Mouse (Mus musculus): Measurements from ENCODE around the gene Iqcf6. TPM values are rescaled to one million over a fixed set of nuclear protein-coding genes. Genes with fewer than 3 reads are reported as not detected.

Gene Iqcf6
- polyA plus RNA-seq, 1 experiment = not detected

DNA sequence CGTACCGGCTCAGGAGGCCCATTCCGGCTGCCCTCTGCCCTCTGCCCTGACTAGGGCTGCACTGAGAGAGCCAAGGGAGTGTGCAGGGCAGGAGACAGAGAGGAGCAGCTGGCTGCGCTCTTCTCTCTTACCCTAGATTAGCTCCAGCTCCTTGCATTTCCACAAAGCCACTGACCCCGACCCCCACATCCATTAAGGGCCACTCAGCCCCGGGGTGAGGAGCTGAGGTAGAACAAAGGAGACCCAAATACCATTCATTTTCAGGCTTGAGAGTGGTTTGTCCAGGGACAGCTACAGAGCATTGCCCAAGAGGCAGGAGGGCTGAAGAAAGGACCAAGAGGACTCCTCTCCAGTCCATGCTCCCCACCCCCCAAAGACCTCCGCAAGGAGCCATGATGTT is 33.1 kb downstream of the Iqcf6 start:
- no peak for DNase-seq (ENCODE audit: low read depth)

DNA sequence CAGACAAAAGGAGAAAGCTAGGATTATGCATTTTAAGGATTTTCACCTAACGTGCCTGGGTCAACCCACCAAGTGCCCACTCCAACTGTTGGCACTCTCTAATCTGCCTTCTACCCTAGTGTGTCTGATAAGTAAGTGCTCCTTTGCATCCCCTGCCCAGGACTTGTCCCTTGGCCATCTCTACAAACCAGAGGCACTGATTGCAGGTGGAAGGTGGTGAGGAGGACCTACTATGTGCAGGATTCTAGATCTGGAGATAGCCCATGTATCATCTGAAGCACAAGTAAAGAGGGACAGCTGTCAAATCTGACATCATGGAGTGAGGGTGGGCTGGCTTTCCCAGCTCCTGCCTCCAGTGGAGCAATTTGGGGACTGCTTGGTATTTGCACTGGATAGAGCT is 33.6 kb downstream of the Iqcf6 start:
- DNase-seq (ENCODE audit: low read depth) = no peak

More for the DNA sequence above, 33.1 kb downstream of the Iqcf6 start:
- TF ChIP-seq CTCF (IDR thresholded peaks at IDR 0.05; ENCODE audit: borderline replicate concordance, extremely low read depth, insufficient read depth, insufficient read length) (no peak), POLR2A (IDR thresholded peaks at IDR 0.05; ENCODE audit: borderline replicate concordance, extremely low read depth, insufficient read depth, insufficient read length, poor library complexity, severe bottlenecking) (no peak)

DNA sequence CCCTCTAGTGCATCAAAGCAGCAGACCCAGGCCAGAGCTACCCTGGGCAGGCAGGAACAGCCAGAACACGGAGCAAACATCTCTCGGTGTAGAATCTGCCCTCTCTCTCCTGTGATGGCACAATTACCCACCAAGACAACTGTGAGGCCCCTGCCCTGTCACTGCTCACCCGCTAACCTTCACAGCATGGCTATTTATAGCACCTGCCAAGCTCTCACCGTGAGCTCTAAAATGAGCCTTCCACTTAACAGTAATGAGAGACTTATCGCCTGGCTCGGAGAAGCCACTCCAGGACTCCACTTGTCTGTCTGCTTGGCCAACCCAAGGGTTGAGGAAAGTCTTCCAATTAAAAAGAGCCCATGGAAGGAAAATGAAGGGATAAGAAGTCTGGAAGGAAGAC is 36.8 kb downstream of the Iqcf6 start:
- TF ChIP-seq POLR2A (IDR thresholded peaks at IDR 0.05; ENCODE audit: borderline replicate concordance, extremely low read depth, insufficient read depth, insufficient read length, poor library complexity, severe bottlenecking) (no peak), CTCF (IDR thresholded peaks at IDR 0.05; ENCODE audit: borderline replicate concordance, extremely low read depth, insufficient read depth, insufficient read length) (no peak)
- peak; percentile 15 for DNase-seq (ENCODE audit: low read depth)

More for the DNA sequence above, 33.6 kb downstream of the Iqcf6 start:
- TF ChIP-seq POLR2A (IDR thresholded peaks at IDR 0.05; ENCODE audit: borderline replicate concordance, extremely low read depth, insufficient read depth, insufficient read length, poor library complexity, severe bottlenecking) (no peak), CTCF (IDR thresholded peaks at IDR 0.05; ENCODE audit: borderline replicate concordance, extremely low read depth, insufficient read depth, insufficient read length) (no peak)

DNA sequence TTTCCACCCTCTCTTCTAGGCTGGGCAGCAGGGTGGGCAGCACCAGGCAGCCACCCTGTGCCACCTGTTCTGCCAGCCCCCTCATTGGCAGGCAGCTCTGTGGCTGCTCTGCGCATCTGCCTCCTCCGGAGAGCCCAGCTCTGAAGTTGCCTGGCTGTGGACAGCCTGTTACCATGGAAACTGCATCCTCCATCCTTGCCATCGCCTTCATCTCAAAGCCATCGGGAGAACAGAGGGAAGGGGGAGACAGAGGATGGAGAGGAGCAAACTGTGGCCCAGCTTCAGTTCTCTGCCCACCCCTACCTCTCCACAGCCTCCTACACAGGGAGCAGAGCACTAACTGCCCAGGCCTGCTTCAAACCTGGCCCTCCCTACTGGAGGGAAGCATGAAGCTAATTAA is 38.1 kb downstream of the Iqcf6 start:
- peak; percentile 91 for DNase-seq (ENCODE audit: low read depth)
- TF ChIP-seq POLR2A (IDR thresholded peaks at IDR 0.05; ENCODE audit: borderline replicate concordance, extremely low read depth, insufficient read depth, insufficient read length, poor library complexity, severe bottlenecking) = 0 out of 2 replicates have a peak, but pooled peaks have one; percentile 14
- TF ChIP-seq CTCF (IDR thresholded peaks at IDR 0.05; ENCODE audit: borderline replicate concordance, extremely low read depth, insufficient read depth, insufficient read length) = no peak

DNA sequence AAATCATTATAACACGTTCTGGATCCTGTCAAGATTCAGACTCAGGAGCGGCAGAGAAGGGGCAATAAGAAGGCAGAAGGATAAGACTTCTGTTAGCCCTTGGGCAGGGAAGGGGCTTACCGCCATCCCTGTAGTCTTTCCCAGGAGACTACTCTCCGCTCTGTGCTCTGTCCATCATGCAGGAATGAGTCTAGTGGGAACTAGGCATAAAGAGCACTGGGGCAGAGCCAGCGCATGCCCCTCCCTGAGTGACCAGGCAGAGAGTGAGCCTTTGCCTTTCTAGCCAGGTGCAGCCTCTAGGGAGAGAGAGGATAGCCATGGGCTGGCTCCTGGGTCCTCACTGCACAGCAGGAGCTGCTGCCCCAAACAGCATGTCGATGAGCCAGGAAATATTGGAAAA is 38.5 kb downstream of the Iqcf6 start:
- no peak for DNase-seq (ENCODE audit: low read depth)
- TF ChIP-seq CTCF (IDR thresholded peaks at IDR 0.05; ENCODE audit: borderline replicate concordance, extremely low read depth, insufficient read depth, insufficient read length) (no peak), POLR2A (IDR thresholded peaks at IDR 0.05; ENCODE audit: borderline replicate concordance, extremely low read depth, insufficient read depth, insufficient read length, poor library complexity, severe bottlenecking) (no peak)

DNA sequence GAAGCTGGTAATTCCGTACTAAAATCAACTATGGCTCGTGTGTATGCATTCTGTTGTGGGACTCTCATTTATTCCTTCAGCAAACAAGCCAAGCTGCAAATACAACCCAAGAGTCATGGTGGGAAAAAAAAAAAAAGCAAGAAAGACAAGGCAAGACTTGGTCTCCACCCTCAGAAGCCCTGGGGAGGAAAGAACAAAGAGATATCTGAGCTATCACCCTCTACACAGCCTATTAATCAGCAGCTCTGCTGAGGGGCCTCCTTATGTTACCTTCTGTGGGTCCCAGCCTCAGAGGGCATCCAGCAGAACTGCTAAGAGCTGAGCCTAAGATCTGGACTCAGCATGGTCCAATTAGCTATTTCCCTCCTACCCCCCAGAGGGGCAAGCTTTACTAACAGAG is 47.5 kb downstream of the Iqcf6 start:
- TF ChIP-seq POLR2A (IDR thresholded peaks at IDR 0.05; ENCODE audit: borderline replicate concordance, extremely low read depth, insufficient read depth, insufficient read length, poor library complexity, severe bottlenecking) = no peak
- no peak for TF ChIP-seq CTCF (IDR thresholded peaks at IDR 0.05; ENCODE audit: borderline replicate concordance, extremely low read depth, insufficient read depth, insufficient read length)
- no peak for DNase-seq (ENCODE audit: low read depth)

DNA sequence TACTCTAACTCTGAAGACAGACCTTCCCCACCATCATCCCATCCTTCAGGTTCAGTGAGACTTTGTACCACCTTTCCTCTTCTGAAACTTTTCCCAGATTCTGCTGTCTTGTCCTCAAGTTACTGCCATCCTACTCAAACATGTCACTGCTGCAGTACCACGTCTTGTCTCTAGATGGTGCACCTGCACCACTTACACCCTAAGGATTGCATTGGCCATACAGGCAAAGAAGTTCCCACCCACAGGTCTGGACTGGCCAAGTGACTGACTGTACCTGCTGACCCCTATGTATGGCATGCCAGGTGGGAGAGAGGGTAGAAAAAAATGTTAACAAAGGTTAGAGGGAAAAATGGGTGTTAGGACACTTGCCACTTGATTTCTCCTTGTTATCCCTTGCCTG is 49.1 kb downstream of the Iqcf6 start:
- DNase-seq (ENCODE audit: low read depth) = peak; percentile 87
- TF ChIP-seq CTCF (IDR thresholded peaks at IDR 0.05; ENCODE audit: borderline replicate concordance, extremely low read depth, insufficient read depth, insufficient read length) (peak; percentile 91), POLR2A (IDR thresholded peaks at IDR 0.05; ENCODE audit: borderline replicate concordance, extremely low read depth, insufficient read depth, insufficient read length, poor library complexity, severe bottlenecking) (no peak)

DNA sequence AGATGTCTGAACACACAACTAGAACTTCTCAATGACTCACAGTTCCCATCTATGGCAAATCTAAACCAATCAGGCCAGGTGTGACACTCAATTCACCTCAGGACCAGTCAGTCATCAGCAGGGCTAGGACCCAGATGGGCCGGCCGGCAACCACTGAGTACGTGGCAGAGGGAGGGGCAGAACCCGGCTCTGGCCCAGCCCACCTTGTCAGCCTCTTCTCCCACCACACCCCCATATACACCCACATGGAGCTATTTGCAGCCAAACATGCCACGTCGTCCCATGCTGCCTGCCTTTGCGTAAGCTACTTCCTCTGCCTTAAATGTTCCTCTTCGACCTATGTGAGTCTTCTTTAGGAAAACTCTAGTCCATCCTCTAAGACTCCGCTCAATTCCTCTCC is 49.6 kb downstream of the Iqcf6 start:
- no peak for DNase-seq (ENCODE audit: low read depth)

DNA sequence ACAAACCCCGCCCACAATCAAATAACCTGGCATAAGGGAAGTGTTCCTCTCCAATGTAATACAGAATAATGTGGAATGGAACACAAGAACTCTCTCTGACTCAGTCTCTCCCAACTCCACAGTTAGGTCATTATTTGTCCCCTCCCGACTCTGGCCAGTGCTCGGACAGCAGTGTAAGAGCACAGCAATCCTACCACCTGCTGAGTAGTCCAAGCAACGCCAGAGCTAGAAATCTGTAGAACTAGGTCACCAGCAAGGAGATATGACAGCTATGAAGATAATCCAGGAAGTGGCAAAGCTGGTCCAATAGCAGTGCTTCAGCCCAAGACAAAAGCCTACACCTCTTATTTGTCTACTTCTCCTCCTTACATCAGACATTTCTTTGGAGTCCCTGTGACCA is 50.2 kb downstream of the Iqcf6 start:
- TF ChIP-seq POLR2A (IDR thresholded peaks at IDR 0.05; ENCODE audit: borderline replicate concordance, extremely low read depth, insufficient read depth, insufficient read length, poor library complexity, severe bottlenecking) (no peak), CTCF (IDR thresholded peaks at IDR 0.05; ENCODE audit: borderline replicate concordance, extremely low read depth, insufficient read depth, insufficient read length) (no peak)
- no peak for DNase-seq (ENCODE audit: low read depth)

More for the DNA sequence above, 49.6 kb downstream of the Iqcf6 start:
- no peak for TF ChIP-seq POLR2A (IDR thresholded peaks at IDR 0.05; ENCODE audit: borderline replicate concordance, extremely low read depth, insufficient read depth, insufficient read length, poor library complexity, severe bottlenecking)
- TF ChIP-seq CTCF (IDR thresholded peaks at IDR 0.05; ENCODE audit: borderline replicate concordance, extremely low read depth, insufficient read depth, insufficient read length) = no peak

Other genes with a start within 250 kb of the Iqcf6 start
- gene Rpl29, start 197.1 kb upstream of the Iqcf6 start, polyA plus RNA-seq (2012; rRNA removed) = 747 and 913 TPM in 2 replicates
- 14.9 and 15.7 TPM in 2 replicates for gene Acy1, start 188.3 kb upstream of the Iqcf6 start, polyA plus RNA-seq (2012; rRNA removed)
- gene Abhd14b, start 179.1 kb upstream of the Iqcf6 start, polyA plus RNA-seq (2012; rRNA removed) = 12.8 and 20.4 TPM in 2 replicates
- gene Abhd14a, start 178.9 kb upstream of the Iqcf6 start, polyA plus RNA-seq (2012; rRNA removed) = 59.1 and 68.9 TPM in 2 replicates
- 607 and 743 TPM in 2 replicates for gene Pcbp4, start 173.3 kb upstream of the Iqcf6 start, polyA plus RNA-seq (2012; rRNA removed)
- gene Gpr62, start 160.6 kb upstream of the Iqcf6 start, polyA plus RNA-seq (2012; rRNA removed) = 0.35 and 0.52 TPM in 2 replicates
- 44.6 and 59.6 TPM in 2 replicates for gene Rrp9, start 150.6 kb upstream of the Iqcf6 start, polyA plus RNA-seq (2012; rRNA removed)
- 0.61 and 1.4 TPM in 2 replicates for gene Parp3, start 149.6 kb upstream of the Iqcf6 start, polyA plus RNA-seq (2012; rRNA removed)
- not detected in 2 replicates for gene Iqcf1, start 126.6 kb upstream of the Iqcf6 start, polyA plus RNA-seq (2012; rRNA removed)
- gene Iqcf5, start 112.0 kb upstream of the Iqcf6 start, polyA plus RNA-seq (2012; rRNA removed) = not detected in 2 replicates
- gene Iqcf3, start 65.0 kb upstream of the Iqcf6 start, polyA plus RNA-seq (2012; rRNA removed) = not detected in 2 replicates
- gene Iqcf4, start 55.6 kb upstream of the Iqcf6 start, polyA plus RNA-seq (2012; rRNA removed) = not detected in 2 replicates
- gene Grm2, start 29.5 kb downstream of the Iqcf6 start, polyA plus RNA-seq (2012; rRNA removed) = 11.8 and 13.3 TPM in 2 replicates
- 50.2 and 53.1 TPM in 2 replicates for gene Tex264, start 59.3 kb downstream of the Iqcf6 start, polyA plus RNA-seq (2012; rRNA removed)
- gene Rad54l2, start 162.6 kb downstream of the Iqcf6 start, polyA plus RNA-seq (2012; rRNA removed) = 14.5 and 18.3 TPM in 2 replicates
- 31.1 and 31.8 TPM in 2 replicates for gene Dcaf1, start 195.3 kb downstream of the Iqcf6 start, polyA plus RNA-seq (2012; rRNA removed)

Data from brain, embryonic 14.5 days (tissue).